Mouse (Mus musculus) limb, embryonic 13.5 days (tissue): ENCODE results near the gene Sh3bp5. TPM values are rescaled to one million over a fixed set of nuclear protein-coding genes. Genes with fewer than 3 reads are reported as not detected.

ENCODE experiments used
- ATAC-seq: fragments of 200-750 bp; cut with Nextera tagmentation; 2 replicates; pipeline ENCODE4 v1.8.0; 2017; ENCODE audit warnings: low read depth, moderate number of reproducible peaks, moderate TSS enrichment; ENCODE audit not compliant: low FRiP score
- H3K27ac ChIP-seq: fragments of 300-500 bp; sonication (generic); 2 replicates; pipeline ENCODE4 v1.5.1; 2015; ENCODE audit warnings: inconsistent platforms, mild to moderate bottlenecking, moderate library complexity
- H3K27me3 ChIP-seq: fragments of 300-500 bp; sonication (generic); 2 replicates; pipeline ENCODE4 v1.6.1; 2015; ENCODE audit warnings: mild to moderate bottlenecking, inconsistent platforms
- H3K36me3 ChIP-seq: fragments of 300-500 bp; sonication (generic); 2 replicates; pipeline ENCODE4 v1.6.1; 2015; ENCODE audit warnings: inconsistent platforms, mild to moderate bottlenecking, moderate library complexity
- H3K4me1 ChIP-seq: fragments of 300-500 bp; sonication (generic); 2 replicates; pipeline ENCODE4 v1.6.1; 2015; ENCODE audit warnings: inconsistent platforms
- H3K4me2 ChIP-seq: fragments of 300-500 bp; sonication (generic); replicated peaks from 2 replicates; pipeline ENCODE4 v1.6.1; 2015; ENCODE audit warnings: inconsistent platforms, mild to moderate bottlenecking, moderate library complexity
- H3K4me3 ChIP-seq: fragments of 300-500 bp; sonication (generic); 2 replicates; pipeline ENCODE4 v1.5.1; 2015; ENCODE audit warnings: moderate library complexity, mild to moderate bottlenecking, inconsistent platforms
- H3K9ac ChIP-seq: fragments of 300-500 bp; sonication (generic); 2 replicates; pipeline ENCODE4 v1.6.1; 2015; ENCODE audit warnings: mild to moderate bottlenecking, inconsistent platforms
- H3K9me3 ChIP-seq: fragments of 300-500 bp; sonication (generic); 2 replicates; pipeline ENCODE4 v1.6.1; 2016; ENCODE audit warnings: inconsistent platforms
- WGBS: fragments of 180-500 bp; shearing (Covaris S2); methylation state at CpG from one replicate; pipeline ENCODE4 v1.1.7; 2015; 5-methylcytosine and 5-hydroxymethylcytosine counted together
- polyA plus RNA-seq: library from polyadenylated mRNA; unstranded; fragments of >200 nt; fragmentation: Nextera tagmentation; extraction: Ambion mirVana; gene quantifications from 2 replicates; pipeline ENCODE4 v1.2.1, GENCODE M21; 2015

Sh3bp5 gene
- polyA plus RNA-seq, 1 experiment from 2014 or later = 53.2 TPM

DNA sequence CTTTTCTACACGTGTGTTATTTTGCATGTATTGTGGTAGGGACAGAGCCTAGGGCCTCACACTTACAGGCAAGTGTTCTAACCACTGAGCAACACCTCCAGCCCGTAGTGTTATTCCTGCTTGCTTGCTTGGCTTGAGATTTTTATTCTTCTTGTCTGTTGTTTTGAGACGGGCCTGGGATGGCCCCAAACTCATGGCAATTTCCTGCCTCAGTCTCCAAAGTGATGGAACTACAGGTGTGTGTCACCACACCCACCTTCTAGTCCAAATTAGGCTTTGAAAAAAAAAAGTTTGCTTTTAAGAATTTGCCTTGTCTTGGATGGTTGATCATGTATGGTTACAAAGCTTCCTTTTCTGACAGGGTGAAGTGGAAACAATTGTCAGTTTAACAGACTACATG, 19.5 kb downstream of the Sh3bp5 start:
- H3K9me3 ChIP-seq = no peaks in the 10 kb centered on the region
- ATAC-seq = no peak
- H3K4me1 ChIP-seq = peaks cover 42% of the 10 kb centered on the region
- H3K9ac ChIP-seq = no peak overlapping the region
- peaks cover 3% of the 10 kb centered on the region; the same call in 1 of the 2 replicates for H3K36me3 ChIP-seq
- H3K27me3 ChIP-seq = no peaks in the 10 kb centered on the region
- WGBS = 81% methylated on average over 3 of the region's 3 CpGs
- no peak overlapping the region for H3K27ac ChIP-seq
- H3K4me2 ChIP-seq = no peak overlapping the region
- no peak overlapping the region for H3K4me3 ChIP-seq

GRCm38 (mm10) chr14:31414967-31415376, 20.9 kb downstream of the Sh3bp5 start:
- H3K9me3 ChIP-seq = no peaks in the 10 kb centered on the region
- no peak overlapping the region for H3K4me2 ChIP-seq
- H3K27ac ChIP-seq = no peak overlapping the region; the same call in 1 of the 2 replicates
- H3K9ac ChIP-seq = 0 out of 2 replicates have a peak overlapping the region, but pooled peaks have one; percentile 8
- no peak for ATAC-seq
- no peak overlapping the region for H3K4me3 ChIP-seq
- WGBS = 50% methylated on average over 7 of the region's 7 CpGs
- no peaks in the 10 kb centered on the region for H3K27me3 ChIP-seq
- peaks cover 17% of the 10 kb centered on the region for H3K36me3 ChIP-seq
- H3K4me1 ChIP-seq = peaks cover 34% of the 10 kb centered on the region

GRCm38 (mm10) chr14:31414235-31414966, 21.5 kb downstream of the Sh3bp5 start:
- Histone ChIP-seq H3K36me3 (peaks cover 23% of the 10 kb centered on the region), H3K4me3 (no peak overlapping the region), H3K9ac (0 out of 2 replicates have a peak overlapping the region, but pooled peaks have one; percentile 8), H3K27ac (no peak overlapping the region), H3K9me3 (no peaks in the 10 kb centered on the region), H3K4me1 (peaks cover 34% of the 10 kb centered on the region), H3K27me3 (no peaks in the 10 kb centered on the region), H3K4me2 (no peak overlapping the region)
- no peak for ATAC-seq
- whole genome bisulfite sequencing = 44% methylated on average over 10 of the region's 10 CpGs

- ATAC-seq = no peak
- Histone ChIP-seq H3K9me3 (no peaks in the 10 kb centered on the region), H3K27ac (no peak overlapping the region), H3K36me3 (peaks cover 29% of the 10 kb centered on the region), H3K4me1 (peaks cover 34% of the 10 kb centered on the region), H3K4me3 (no peak overlapping the region), H3K9ac (no peak overlapping the region), H3K27me3 (no peaks in the 10 kb centered on the region), H3K4me2 (no peak overlapping the region)
- WGBS = 62% methylated on average over 6 of the region's 6 CpGs
Observed at GRCm38 (mm10) chr14:31413475-31414086, 22.3 kb downstream of the Sh3bp5 start.

DNA sequence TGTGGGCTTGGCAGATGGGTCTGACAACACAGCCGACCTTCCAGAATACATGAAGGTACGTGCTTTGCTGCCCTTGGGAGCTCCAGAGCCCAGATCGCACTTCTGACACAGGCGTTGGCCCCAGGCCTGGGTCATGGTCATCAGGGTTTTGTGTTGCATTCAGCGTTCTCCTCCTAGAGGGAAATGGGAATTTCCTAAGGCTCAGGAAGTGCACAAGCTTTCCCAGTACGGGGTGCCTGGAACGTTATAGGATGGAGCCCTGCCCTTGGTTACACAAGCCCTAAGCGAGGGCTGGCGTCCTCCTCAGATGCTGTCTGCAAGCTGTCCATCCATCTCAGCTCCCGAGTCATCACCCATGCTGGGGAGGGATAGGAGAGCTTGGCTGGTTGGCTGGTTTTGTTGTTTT, 23.2 kb downstream of the Sh3bp5 start:
- H3K4me1 ChIP-seq = peaks cover 35% of the 10 kb centered on the region

DNA sequence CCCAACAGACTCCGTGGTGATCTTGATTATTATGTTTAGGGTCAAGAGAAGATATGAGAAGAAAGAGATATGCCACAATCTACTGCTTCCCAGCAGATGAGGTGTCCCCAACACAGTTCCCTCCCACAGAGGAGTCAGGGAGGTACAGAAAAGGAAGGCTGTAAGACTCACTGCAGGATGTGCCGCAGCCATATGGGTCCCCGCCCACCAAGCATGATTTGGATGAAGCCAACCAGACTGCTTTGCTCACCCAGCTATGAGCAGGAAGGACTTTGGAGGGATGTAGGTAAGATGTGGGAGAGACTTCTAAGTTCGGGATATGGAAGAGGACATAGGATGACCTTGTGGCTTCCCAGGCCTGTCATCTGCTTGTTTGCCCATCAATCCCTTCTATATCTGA, 25.1 kb downstream of the Sh3bp5 start:
- Histone ChIP-seq H3K36me3 (peaks cover 50% of the 10 kb centered on the region), H3K9me3 (no peaks in the 10 kb centered on the region), H3K9ac (no peak overlapping the region), H3K27me3 (no peaks in the 10 kb centered on the region), H3K4me3 (no peak overlapping the region), H3K4me1 (peaks cover 36% of the 10 kb centered on the region), H3K4me2 (no peak overlapping the region), H3K27ac (no peak overlapping the region)
- no peak for ATAC-seq
- WGBS = 80% methylated on average over 4 of the region's 4 CpGs

More for the DNA sequence above, 23.2 kb downstream of the Sh3bp5 start:
- Histone ChIP-seq H3K27ac (no peak overlapping the region), H3K9ac (no peak overlapping the region), H3K9me3 (no peaks in the 10 kb centered on the region), H3K4me3 (no peak overlapping the region), H3K27me3 (no peaks in the 10 kb centered on the region), H3K36me3 (peaks cover 36% of the 10 kb centered on the region), H3K4me2 (no peak overlapping the region)
- no peak for ATAC-seq
- WGBS = 79% methylated on average over 10 of the region's 10 CpGs

- Histone ChIP-seq H3K4me2 (no peak overlapping the region), H3K4me1 (peaks cover 32% of the 10 kb centered on the region), H3K9ac (no peak overlapping the region), H3K9me3 (no peaks in the 10 kb centered on the region), H3K27me3 (no peaks in the 10 kb centered on the region), H3K27ac (no peak overlapping the region), H3K36me3 (peaks cover 53% of the 10 kb centered on the region), H3K4me3 (no peak overlapping the region)
- no peak for ATAC-seq
- 78% methylated on average over 9 of the region's 9 CpGs for WGBS
Observed at GRCm38 (mm10) chr14:31410123-31410724, 25.7 kb downstream of the Sh3bp5 start.

- Histone ChIP-seq H3K4me1 (peaks cover 33% of the 10 kb centered on the region), H3K9me3 (no peaks in the 10 kb centered on the region), H3K9ac (no peak overlapping the region), H3K27ac (no peak overlapping the region), H3K36me3 (peaks cover 57% of the 10 kb centered on the region), H3K4me2 (no peak overlapping the region), H3K4me3 (no peak overlapping the region), H3K27me3 (no peaks in the 10 kb centered on the region)
- ATAC-seq = no peak
- 66% methylated on average over 8 of the region's 8 CpGs for WGBS
Observed at GRCm38 (mm10) chr14:31408666-31409065, 27.2 kb downstream of the Sh3bp5 start.

DNA sequence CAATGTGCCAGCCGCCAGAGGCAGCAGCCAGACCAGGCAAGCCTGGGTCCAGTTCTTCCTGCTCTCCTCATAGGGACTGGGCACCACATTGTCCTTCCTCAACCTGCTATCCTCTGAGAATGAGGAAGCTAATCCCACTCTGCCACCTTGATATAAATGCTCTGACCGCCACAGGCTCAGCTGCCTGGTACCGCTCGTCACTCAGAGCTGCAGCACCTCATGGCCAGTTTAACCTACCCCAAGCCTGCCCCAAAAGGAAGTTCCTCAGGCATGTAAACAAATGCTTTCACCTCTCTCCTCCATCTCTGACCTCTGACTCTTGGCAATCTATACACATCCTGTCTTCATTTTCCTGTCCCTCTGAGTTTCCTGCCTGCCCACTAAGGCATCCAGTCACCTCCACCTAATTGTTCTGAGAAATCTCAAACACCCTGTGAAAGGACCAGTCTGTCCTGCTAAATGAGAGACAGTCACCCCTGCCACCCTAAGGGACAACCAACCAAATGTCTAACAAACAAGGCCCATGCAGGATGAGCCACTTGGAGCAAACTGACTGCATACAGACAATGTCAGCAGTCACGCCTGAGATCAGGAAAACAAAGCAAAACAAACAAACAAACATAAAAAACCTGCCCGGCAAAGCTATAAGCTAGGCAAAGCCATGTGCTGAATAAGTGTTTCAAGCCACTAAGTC, 27.8 kb downstream of the Sh3bp5 start:
- Histone ChIP-seq H3K9ac (0 out of 2 replicates have a peak overlapping the region, but pooled peaks have one; percentile 8), H3K4me1 (peaks cover 36% of the 10 kb centered on the region), H3K27ac (no peak overlapping the region), H3K27me3 (no peaks in the 10 kb centered on the region), H3K9me3 (no peaks in the 10 kb centered on the region), H3K36me3 (peaks cover 57% of the 10 kb centered on the region), H3K4me2 (no peak overlapping the region), H3K4me3 (no peak overlapping the region)
- no peak for ATAC-seq
- 74% methylated on average over 6 of the region's 6 CpGs for WGBS

DNA sequence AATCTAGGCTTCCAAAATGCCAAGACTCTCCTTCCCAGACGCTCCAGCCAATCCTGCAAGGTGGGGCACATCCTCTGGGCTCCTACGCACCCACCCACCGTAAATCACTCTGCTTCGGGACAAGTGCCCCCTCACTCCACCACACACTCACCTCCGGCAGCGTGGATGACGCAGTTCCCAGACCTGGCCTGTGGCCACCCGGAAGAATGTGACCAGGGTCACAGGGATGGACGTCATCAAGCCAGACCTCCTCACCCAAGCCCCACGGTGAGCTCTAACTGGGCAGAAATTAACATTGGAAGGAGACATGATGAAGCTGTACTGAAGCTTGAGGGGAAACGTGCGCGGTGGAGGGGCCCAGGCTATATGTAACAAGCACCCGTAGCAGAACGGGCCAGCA, 28.7 kb downstream of the Sh3bp5 start:
- WGBS = 69% methylated on average over 15 of the region's 15 CpGs
- Histone ChIP-seq H3K27ac (no peak overlapping the region), H3K27me3 (no peaks in the 10 kb centered on the region), H3K36me3 (peaks cover 57% of the 10 kb centered on the region), H3K4me3 (no peak overlapping the region), H3K4me1 (peaks cover 30% of the 10 kb centered on the region), H3K9me3 (no peaks in the 10 kb centered on the region), H3K4me2 (no peak overlapping the region), H3K9ac (no peak overlapping the region)
- no peak for ATAC-seq

GRCm38 (mm10) chr14:31406154-31406810, 29.6 kb downstream of the Sh3bp5 start:
- Histone ChIP-seq H3K4me3 (no peak overlapping the region), H3K27ac (no peak overlapping the region), H3K27me3 (no peaks in the 10 kb centered on the region), H3K9ac (no peak overlapping the region), H3K4me1 (peaks cover 29% of the 10 kb centered on the region), H3K9me3 (no peaks in the 10 kb centered on the region), H3K4me2 (no peak overlapping the region), H3K36me3 (peaks cover 56% of the 10 kb centered on the region)
- ATAC-seq = no peak
- WGBS = 82% methylated on average over 12 of the region's 12 CpGs
